Mouse (Mus musculus) E14TG2a.4 (cell line): Measurements from ENCODE around the gene Prrc2a.
A peak's percentile ranks its signal among the peaks of the same experiment; 100 is the strongest.

Source experiments
- CTCF ChIP-seq: conservative IDR thresholded peaks from 2 replicates; pipeline ENCODE4 v1.5.1; 2014; ENCODE audit warnings: low read length
- POU5F1 ChIP-seq: IDR thresholded peaks from 2 replicates; pipeline ENCODE4 v1.6.1; 2014; ENCODE audit warnings: low read length, borderline replicate concordance

- TF ChIP-seq POU5F1 = no peak
- TF ChIP-seq CTCF = peak; percentile 2; the same call in 1 of the 2 replicates
These were observed 31.1 kb upstream of the Prrc2a start for GRCm38 (mm10) chr17:35195631-35196320.
